Mouse (Mus musculus) MEL (cell line): Measurements from ENCODE around the gene Raver2. TPM values are rescaled to one million over a fixed set of nuclear protein-coding genes. Genes with fewer than 3 reads are reported as not detected.

Experiments used
- DNase-seq: peaks from one replicate; pipeline ENCODE4 v3.0.0; 2011; ENCODE audit warnings: low read depth, low spot score
- H3K27ac ChIP-seq: 2 replicates; pipeline ENCODE4 v1.5.1; 2012; ENCODE audit warnings: low read depth, mild to moderate bottlenecking, control low read depth, low read length, moderate library complexity; ENCODE audit not compliant: control insufficient read depth
- H3K27me3 ChIP-seq, 2 experiments: fragments of 150-350 bp in 1 of 2; sonication (generic) in 1 of 2; 2 replicates each; pipeline ENCODE4 v1.6.1; 2012; ENCODE audit warnings: low read length in 2 of 2, mild to moderate bottlenecking in 2 of 2, improper control_type of control experiment in 1 of 2, moderate library complexity in 1 of 2; ENCODE audit not compliant: insufficient read depth in 2 of 2, control insufficient read depth in 1 of 2
- H3K36me3 ChIP-seq, 2 experiments: 2 replicates each; pipeline ENCODE4 v1.6.1; 2012 to 2014; ENCODE audit warnings: low read length in 2 of 2, improper control_type of control experiment in 1 of 2, inconsistent platforms in 1 of 2, mild to moderate bottlenecking in 1 of 2; ENCODE audit not compliant: insufficient read depth in 2 of 2, control insufficient read depth in 1 of 2
- H3K4me1 ChIP-seq, 2 experiments: fragments of 150-350 bp in 1 of 2; sonication (generic) in 1 of 2; 2 replicates each; pipeline ENCODE4 v1.6.1; 2012; ENCODE audit warnings: low read length in 2 of 2, improper control_type of control experiment in 1 of 2, mild to moderate bottlenecking in 1 of 2; ENCODE audit not compliant: insufficient read depth in 2 of 2, control insufficient read depth in 1 of 2
- H3K4me3 ChIP-seq, 2 experiments: fragments of 150-350 bp in 1 of 2; sonication (generic) in 1 of 2; 2 replicates each; pipeline ENCODE4 v1.5.1; 2012; ENCODE audit warnings: low read depth in 2 of 2, low read length in 2 of 2, mild to moderate bottlenecking in 2 of 2, moderate library complexity in 2 of 2, control low read depth in 1 of 2, improper control_type of control experiment in 1 of 2; ENCODE audit not compliant: control insufficient read depth in 1 of 2, insufficient read depth in 1 of 2
- H3K79me2 ChIP-seq: 2 replicates; pipeline ENCODE4 v1.6.1; 2012; ENCODE audit warnings: mild to moderate bottlenecking, low read length, moderate library complexity; ENCODE audit not compliant: control insufficient read depth, poor library complexity, insufficient read depth
- H3K9ac ChIP-seq: 2 replicates; pipeline ENCODE4 v1.6.1; 2012; ENCODE audit warnings: low read depth, mild to moderate bottlenecking, control low read depth, low read length, moderate library complexity; ENCODE audit not compliant: control insufficient read depth, poor library complexity, severe bottlenecking
- H3K9me3 ChIP-seq: fragments of 150-350 bp; sonication (generic); replicated peaks from 2 replicates; pipeline ENCODE4 v1.6.1; 2012; ENCODE audit warnings: mild to moderate bottlenecking, low read length, improper control_type of control experiment, moderate library complexity; ENCODE audit not compliant: insufficient read depth
- BHLHE40 ChIP-seq: IDR thresholded peaks from 2 replicates; pipeline ENCODE4 v1.6.1; 2012; ENCODE audit warnings: low read depth, mild to moderate bottlenecking, inconsistent platforms, low read length, improper control_type of control experiment, borderline replicate concordance
- CHD1 ChIP-seq: IDR thresholded peaks from 2 replicates; pipeline ENCODE4 v1.6.1; 2012; ENCODE audit warnings: low read depth, mild to moderate bottlenecking, inconsistent platforms, low read length, improper control_type of control experiment
- CTCF ChIP-seq, 3 experiments: IDR thresholded peaks in 2 of 3; conservative IDR thresholded peaks in 1 of 3; 2 replicates each; pipeline ENCODE4 v1.5.1; 2011 to 2012; ENCODE audit warnings: low read length in 3 of 3, low read depth in 2 of 3, mild to moderate bottlenecking in 2 of 3, improper control_type of control experiment in 1 of 3, inconsistent platforms in 1 of 3, mixed read lengths in 1 of 3, moderate library complexity in 1 of 3; ENCODE audit not compliant: control insufficient read depth in 1 of 3, insufficient read depth in 1 of 3, poor library complexity in 1 of 3, severe bottlenecking in 1 of 3
- E2F4 ChIP-seq: IDR thresholded peaks from 2 replicates; pipeline ENCODE4 v1.6.1; 2011; ENCODE audit warnings: low read depth, low read length, improper control_type of control experiment, borderline replicate concordance
- ELF1 ChIP-seq: IDR thresholded peaks from 2 replicates; pipeline ENCODE4 v1.6.1; 2014; ENCODE audit warnings: low read depth, mild to moderate bottlenecking, inconsistent platforms, low read length, improper control_type of control experiment, moderate library complexity
- JUND ChIP-seq: IDR thresholded peaks from 2 replicates; pipeline ENCODE4 v1.6.1; 2011; ENCODE audit warnings: low read depth, mild to moderate bottlenecking, improper control_type of control experiment, low read length
- KAT2A ChIP-seq: conservative IDR thresholded peaks from 2 replicates; pipeline ENCODE4 v1.6.1; 2012; ENCODE audit warnings: low read depth, low read length, improper control_type of control experiment, inconsistent platforms
- MAFK ChIP-seq: IDR thresholded peaks from 2 replicates; pipeline ENCODE4 v1.6.1; 2011; ENCODE audit warnings: low read depth, mild to moderate bottlenecking, low read length, improper control_type of control experiment, borderline replicate concordance
- MAZ ChIP-seq: IDR thresholded peaks from 2 replicates; pipeline ENCODE4 v1.6.1; 2012; ENCODE audit warnings: low read depth, mild to moderate bottlenecking, inconsistent platforms, low read length, improper control_type of control experiment
- MEF2A ChIP-seq: IDR thresholded peaks from 2 replicates; pipeline ENCODE4 v1.6.1; 2014; ENCODE audit warnings: low read depth, mild to moderate bottlenecking, inconsistent platforms, low read length, improper control_type of control experiment; ENCODE audit not compliant: poor library complexity, insufficient replicate concordance, severe bottlenecking; ENCODE audit errors: extremely low read depth
- MXI1 ChIP-seq: IDR thresholded peaks from 2 replicates; pipeline ENCODE4 v1.6.1; 2011; ENCODE audit warnings: mild to moderate bottlenecking, low read depth, low read length, improper control_type of control experiment
- MYB ChIP-seq: IDR thresholded peaks from 2 replicates; pipeline ENCODE4 v1.6.1; 2011; ENCODE audit warnings: mild to moderate bottlenecking, low read depth, low read length, improper control_type of control experiment
- POLR2AphosphoS2 ChIP-seq: IDR thresholded peaks from 2 replicates; pipeline ENCODE4 v1.6.1; 2011; ENCODE audit warnings: low read length, improper control_type of control experiment
- POLR2AphosphoS5 ChIP-seq: IDR thresholded peaks from 2 replicates; pipeline ENCODE4 v1.6.1; 2012; ENCODE audit warnings: low read depth, borderline replicate concordance, mild to moderate bottlenecking, inconsistent platforms, low read length, moderate library complexity, mixed read lengths
- RCOR1 ChIP-seq: IDR thresholded peaks from 2 replicates; pipeline ENCODE4 v1.6.1; 2012; ENCODE audit warnings: low read depth, mild to moderate bottlenecking, inconsistent platforms, low read length, improper control_type of control experiment
- TAL1 ChIP-seq: IDR thresholded peaks from 2 replicates; pipeline ENCODE4 v1.6.1; 2012; ENCODE audit warnings: mild to moderate bottlenecking, inconsistent platforms, low read length, moderate library complexity, mixed read lengths
- TBP ChIP-seq: IDR thresholded peaks from 2 replicates; pipeline ENCODE4 v1.8.0; 2011; ENCODE audit warnings: low read depth, low read length, improper control_type of control experiment
- UBTF ChIP-seq: IDR thresholded peaks from 2 replicates; pipeline ENCODE4 v1.6.1; 2012; ENCODE audit warnings: low read depth, mild to moderate bottlenecking, inconsistent platforms, low read length, improper control_type of control experiment, moderate library complexity, borderline replicate concordance; ENCODE audit not compliant: insufficient read depth
- USF1 ChIP-seq: IDR thresholded peaks from 2 replicates; pipeline ENCODE4 v1.6.1; 2014; ENCODE audit warnings: low read depth, mild to moderate bottlenecking, inconsistent platforms, low read length, improper control_type of control experiment, moderate library complexity
- ZKSCAN1 ChIP-seq: IDR thresholded peaks from 2 replicates; pipeline ENCODE4 v1.6.1; 2012; ENCODE audit warnings: low read depth, mild to moderate bottlenecking, inconsistent platforms, low read length, improper control_type of control experiment, moderate library complexity
- ZNF384 ChIP-seq: IDR thresholded peaks from 2 replicates; pipeline ENCODE4 v1.6.1; 2012; ENCODE audit warnings: low read depth, mild to moderate bottlenecking, inconsistent platforms, low read length, improper control_type of control experiment
- polyA plus RNA-seq, 2 experiments: library from polyadenylated mRNA; stranded (reverse) in 1 of 2; unstranded in 1 of 2; fragments of >175 nt in 1 of 2; fragments of >200 nt in 1 of 2; gene quantifications; 2 replicates each; pipeline versions ENCODE4 v1.2.1 to v1.2.4; 2012; ENCODE audit warnings: low replicate concordance in 2 of 2, low read depth in 1 of 2; ENCODE audit not compliant: insufficient read length in 2 of 2, insufficient read depth in 1 of 2, missing spikeins in 1 of 2
- total RNA-seq: library from RNA; depleted of rRNA; stranded (reverse); fragments of 300-350 nt; gene quantifications from 2 replicates; pipeline ENCODE4 v1.2.3, GENCODE M21; 2012

Raver2 gene
- total and polyA plus RNA-seq, 3 experiments = 0.03 to 0.04 TPM; not detected in 1

DNA sequence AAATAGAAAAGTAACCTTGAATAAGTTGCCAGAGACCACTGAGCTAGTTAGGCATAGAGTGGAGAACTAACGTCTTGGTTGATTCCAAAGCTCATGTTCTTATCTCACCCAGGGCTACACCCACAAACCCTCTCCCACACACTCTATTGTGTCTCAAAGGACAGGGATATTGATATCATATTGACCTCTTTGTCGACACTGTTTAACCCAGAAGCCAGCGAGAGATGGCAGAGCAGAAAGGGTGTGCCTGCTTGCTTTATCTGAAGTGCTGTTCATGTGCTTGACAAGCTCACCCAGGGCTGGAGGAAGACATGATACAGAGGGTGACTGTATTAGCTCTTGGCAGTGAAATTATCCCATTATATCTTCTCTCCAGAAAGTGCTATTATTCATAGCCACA, 11.2 kb downstream of the Raver2 start:
- Histone ChIP-seq H3K4me3 (no peak overlapping the region), H3K9me3 (no peaks in the 10 kb centered on the region), H3K9ac (no peak overlapping the region), H3K27me3 (no peaks in the 10 kb centered on the region)
- no peak for DNase-seq
- no peak for TF ChIP-seq UBTF
- TF ChIP-seq E2F4 = no peak
- TF ChIP-seq KAT2A = no peak
- no peak for TF ChIP-seq RCOR1
- TF ChIP-seq, all 39 proteins: peak for 0
- Histone ChIP-seq H3K27ac (no peak overlapping the region), H3K4me1 (no peaks in the 10 kb centered on the region), H3K79me2 (no peaks in the 10 kb centered on the region), H3K36me3 (no peaks in the 10 kb centered on the region)

DNA sequence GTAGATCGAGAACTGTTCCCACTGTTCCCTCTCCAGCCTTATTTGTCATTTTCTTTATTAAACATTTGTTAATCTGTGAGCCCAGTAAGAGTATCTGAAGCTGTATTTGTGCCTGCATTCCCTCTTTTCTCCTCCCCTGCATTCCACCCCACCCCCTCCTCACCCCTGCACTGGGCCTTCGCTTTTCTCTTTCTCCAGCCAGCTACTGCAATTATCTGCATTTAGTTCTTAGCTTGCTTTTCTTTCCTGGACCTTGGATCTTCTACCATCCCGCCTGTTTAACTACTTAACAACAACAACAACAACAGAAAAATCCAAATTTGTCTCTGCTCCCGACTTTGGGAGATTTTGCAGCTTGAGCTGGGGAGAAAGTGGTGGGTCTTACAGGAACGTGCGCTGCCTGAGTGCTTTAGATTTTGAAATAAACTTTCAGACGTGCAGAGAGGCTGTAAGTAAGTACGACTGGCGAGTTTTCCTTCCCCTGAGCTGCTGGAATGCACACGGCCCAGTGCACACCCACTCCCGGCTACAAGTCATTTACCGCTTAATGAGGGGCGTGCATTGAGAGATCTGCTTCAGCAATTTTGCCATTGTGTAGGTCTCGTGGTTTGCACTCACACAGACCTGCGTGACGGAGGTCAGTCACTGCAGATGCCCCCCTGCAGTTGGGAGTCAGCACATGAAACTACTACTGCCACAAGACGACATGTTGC, 13.5 kb downstream of the Raver2 start:
- TF ChIP-seq MAFK (no peak), MYB (no peak), TAL1 (no peak)
- Histone ChIP-seq H3K79me2 (no peaks in the 10 kb centered on the region), H3K4me3 (no peak overlapping the region), H3K27ac (no peak overlapping the region), H3K27me3 (no peaks in the 10 kb centered on the region), H3K4me1 (no peaks in the 10 kb centered on the region), H3K36me3 (no peaks in the 10 kb centered on the region), H3K9ac (no peak overlapping the region), H3K9me3 (no peaks in the 10 kb centered on the region)
- DNase-seq = no peak

DNA sequence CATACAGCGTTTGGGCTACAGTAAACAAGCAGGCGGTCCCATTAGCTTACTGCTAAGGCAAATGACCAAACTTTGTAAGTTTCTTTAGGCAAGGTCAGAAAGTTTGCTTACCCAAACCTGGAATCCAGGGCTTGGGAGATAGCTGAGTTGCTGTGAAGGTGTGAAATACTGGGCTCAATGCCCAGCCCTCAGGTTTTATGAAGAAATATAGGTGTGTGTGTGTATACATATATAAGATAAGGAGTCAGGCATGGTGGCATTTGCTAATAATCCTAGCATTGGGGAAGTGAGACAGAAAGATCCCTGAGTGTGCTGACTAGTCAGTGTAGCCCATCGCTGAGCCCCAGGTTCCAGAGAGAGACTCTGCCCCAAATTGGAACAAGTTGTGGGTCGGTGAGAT, 16.1 kb downstream of the Raver2 start:
- Histone ChIP-seq H3K27me3 (no peaks in the 10 kb centered on the region), H3K4me1 (no peaks in the 10 kb centered on the region), H3K9me3 (no peaks in the 10 kb centered on the region), H3K9ac (no peak overlapping the region), H3K79me2 (no peaks in the 10 kb centered on the region), H3K36me3 (no peaks in the 10 kb centered on the region), H3K27ac (no peak overlapping the region), H3K4me3 (no peak overlapping the region)
- TF ChIP-seq CTCF (IDR thresholded peaks at IDR 0.05 in 2 of 3, conservative IDR thresholded peaks at IDR 0.05 in 1 of 3; ENCODE audit: control insufficient read depth in 1 of 3, insufficient read depth in 1 of 3, low read depth in 2 of 3, low read length in 3 of 3, poor library complexity in 1 of 3, severe bottlenecking in 1 of 3) (no peak), MEF2A (no peak), USF1 (no peak), JUND (no peak), POLR2AphosphoS2 (no peak), CHD1 (no peak), UBTF (no peak), ZNF384 (no peak), BHLHE40 (no peak), TBP (no peak), POLR2AphosphoS5 (no peak), KAT2A (no peak), MAZ (no peak), MAFK (no peak), ELF1 (no peak), MXI1 (no peak), ZKSCAN1 (no peak)
- no peak for DNase-seq
